Mouse (Mus musculus): Measurements from ENCODE around the gene Opn4. TPM values are rescaled to one million over a fixed set of nuclear protein-coding genes. Genes with fewer than 3 reads are reported as not detected.

Gene Opn4
- polyA plus RNA-seq, 1 experiment from 2014 or later = not detected

GRCm38 (mm10) chr14:34570294-34570693 lies 29.6 kb downstream of the Opn4 start:
- peak; percentile 71 for ATAC-seq (ENCODE audit: low FRiP score, low read depth)
- Histone ChIP-seq H3K9me3 (no peaks in the 10 kb centered on the region), H3K36me3 (no peaks in the 10 kb centered on the region), H3K4me1 (peaks cover 52% of the 10 kb centered on the region), H3K4me2 (replicated peaks) (peak overlapping the region; percentile 66), H3K4me3 (peak overlapping the region; percentile 32; the same call in 1 of the 2 replicates), H3K27me3 (no peaks in the 10 kb centered on the region), H3K9ac (no peak overlapping the region), H3K27ac (no peak overlapping the region)
- WGBS = 1% methylated on average over 6 of the region's 6 CpGs

GRCm38 (mm10) chr14:34569534-34570194 lies 30.3 kb downstream of the Opn4 start:
- Histone ChIP-seq H3K9me3 (no peaks in the 10 kb centered on the region), H3K4me1 (peaks cover 59% of the 10 kb centered on the region), H3K27me3 (no peaks in the 10 kb centered on the region), H3K4me3 (peak overlapping the region; percentile 32), H3K36me3 (no peaks in the 10 kb centered on the region), H3K27ac (no peak overlapping the region), H3K9ac (peak overlapping the region; percentile 60), H3K4me2 (replicated peaks) (peak overlapping the region; percentile 66)
- 33% methylated on average over 27 of the region's 27 CpGs for WGBS
- ATAC-seq (ENCODE audit: low FRiP score, low read depth) = no peak

GRCm38 (mm10) chr14:34568626-34569025 lies 31.3 kb downstream of the Opn4 start:
- ATAC-seq (ENCODE audit: low FRiP score, low read depth) = no peak
- peaks cover 60% of the 10 kb centered on the region for H3K4me1 ChIP-seq

GRCm38 (mm10) chr14:34567697-34568096 lies 32.2 kb downstream of the Opn4 start:
- Histone ChIP-seq H3K9ac (peak overlapping the region; percentile 51), H3K9me3 (no peaks in the 10 kb centered on the region), H3K4me3 (no peak overlapping the region), H3K27ac (peak overlapping the region; percentile 75), H3K4me2 (replicated peaks) (no peak overlapping the region), H3K36me3 (no peaks in the 10 kb centered on the region), H3K4me1 (peaks cover 57% of the 10 kb centered on the region), H3K27me3 (no peaks in the 10 kb centered on the region)
- peak; percentile 17; the same call in 1 of the 2 replicates for ATAC-seq (ENCODE audit: low FRiP score, low read depth)
- WGBS = 23% methylated on average over 5 of the region's 5 CpGs

More at GRCm38 (mm10) chr14:34568626-34569025, 31.3 kb downstream of the Opn4 start:
- 75% methylated on average over 4 of the region's 4 CpGs for WGBS
- no peak overlapping the region for H3K4me2 ChIP-seq (replicated peaks)
- no peak overlapping the region for H3K27ac ChIP-seq
- H3K9ac ChIP-seq = no peak overlapping the region
- no peaks in the 10 kb centered on the region for H3K27me3 ChIP-seq
- H3K9me3 ChIP-seq = no peaks in the 10 kb centered on the region
- no peaks in the 10 kb centered on the region for H3K36me3 ChIP-seq
- H3K4me3 ChIP-seq = no peak overlapping the region

- no peak overlapping the region for H3K4me2 ChIP-seq (replicated peaks)
- no peaks in the 10 kb centered on the region for H3K9me3 ChIP-seq
- no peak overlapping the region for H3K9ac ChIP-seq
- peak overlapping the region; percentile 28; the same call in 1 of the 2 replicates for H3K27ac ChIP-seq
- H3K27me3 ChIP-seq = no peaks in the 10 kb centered on the region
- ATAC-seq (ENCODE audit: low FRiP score, low read depth) = no peak
- H3K4me3 ChIP-seq = no peak overlapping the region
- H3K36me3 ChIP-seq = no peaks in the 10 kb centered on the region
- H3K4me1 ChIP-seq = peaks cover 69% of the 10 kb centered on the region
- WGBS = 91% methylated on average over 7 of the region's 7 CpGs
Measured at GRCm38 (mm10) chr14:34566530-34566929, 33.4 kb downstream of the Opn4 start.

GRCm38 (mm10) chr14:34565711-34566110 lies 34.2 kb downstream of the Opn4 start:
- no peak overlapping the region for H3K4me3 ChIP-seq
- H3K9ac ChIP-seq = no peak overlapping the region
- no peaks in the 10 kb centered on the region for H3K9me3 ChIP-seq
- ATAC-seq (ENCODE audit: low FRiP score, low read depth) = no peak
- H3K27me3 ChIP-seq = no peaks in the 10 kb centered on the region
- 0 out of 2 replicates have a peak overlapping the region, but pooled peaks have one; percentile 33 for H3K27ac ChIP-seq
- 62% methylated on average over 17 of the region's 17 CpGs for WGBS
- H3K36me3 ChIP-seq = no peaks in the 10 kb centered on the region
- H3K4me2 ChIP-seq (replicated peaks) = no peak overlapping the region
- H3K4me1 ChIP-seq = peaks cover 77% of the 10 kb centered on the region

GRCm38 (mm10) chr14:34564646-34565045 lies 35.3 kb downstream of the Opn4 start:
- WGBS = 65% methylated on average over 5 of the region's 5 CpGs
- no peaks in the 10 kb centered on the region for H3K9me3 ChIP-seq
- H3K27me3 ChIP-seq = no peaks in the 10 kb centered on the region
- no peak for ATAC-seq (ENCODE audit: low FRiP score, low read depth)
- no peak overlapping the region for H3K4me2 ChIP-seq (replicated peaks)
- no peak overlapping the region for H3K9ac ChIP-seq
- H3K4me3 ChIP-seq = no peak overlapping the region
- H3K36me3 ChIP-seq = no peaks in the 10 kb centered on the region
- peaks cover 83% of the 10 kb centered on the region for H3K4me1 ChIP-seq
- H3K27ac ChIP-seq = no peak overlapping the region

- Histone ChIP-seq H3K4me2 (replicated peaks) (no peak overlapping the region), H3K9me3 (no peaks in the 10 kb centered on the region), H3K9ac (no peak overlapping the region), H3K27me3 (no peaks in the 10 kb centered on the region), H3K36me3 (no peaks in the 10 kb centered on the region), H3K4me3 (no peak overlapping the region), H3K4me1 (peaks cover 76% of the 10 kb centered on the region), H3K27ac (no peak overlapping the region; the same call in 1 of the 2 replicates)
- peak; percentile 31; the same call in 1 of the 2 replicates for ATAC-seq (ENCODE audit: low FRiP score, low read depth)
- WGBS = 5% methylated on average over 2 of the region's 2 CpGs
Measured at GRCm38 (mm10) chr14:34562393-34562792, 37.5 kb downstream of the Opn4 start.

- no peaks in the 10 kb centered on the region for H3K36me3 ChIP-seq
- peaks cover 69% of the 10 kb centered on the region for H3K4me1 ChIP-seq
- no peaks in the 10 kb centered on the region for H3K27me3 ChIP-seq
- H3K9ac ChIP-seq = no peak overlapping the region
- H3K4me3 ChIP-seq = no peak overlapping the region
- no peak for ATAC-seq (ENCODE audit: low FRiP score, low read depth)
- 89% methylated on average over 8 of the region's 8 CpGs for WGBS
- H3K9me3 ChIP-seq = no peaks in the 10 kb centered on the region
- peak overlapping the region; percentile 33; the same call in 1 of the 2 replicates for H3K27ac ChIP-seq
- no peak overlapping the region for H3K4me2 ChIP-seq (replicated peaks)
Measured at GRCm38 (mm10) chr14:34561647-34562046, 38.3 kb downstream of the Opn4 start.

- 33% methylated on average over 9 of the region's 9 CpGs for WGBS
- no peaks in the 10 kb centered on the region for H3K27me3 ChIP-seq
- H3K27ac ChIP-seq = no peak overlapping the region
Measured at GRCm38 (mm10) chr14:34558947-34559346, 41.0 kb downstream of the Opn4 start.

GRCm38 (mm10) chr14:34555211-34555610 lies 44.7 kb downstream of the Opn4 start:
- WGBS = 63% methylated on average over 13 of the region's 13 CpGs
- Histone ChIP-seq H3K9me3 (no peaks in the 10 kb centered on the region), H3K4me1 (peaks cover 22% of the 10 kb centered on the region), H3K4me3 (no peak overlapping the region), H3K36me3 (no peaks in the 10 kb centered on the region), H3K9ac (no peak overlapping the region), H3K27me3 (0 out of 2 replicates have a peak, but pooled peaks cover 4% of the 10 kb centered on the region), H3K27ac (no peak overlapping the region), H3K4me2 (replicated peaks) (no peak overlapping the region)
- no peak for ATAC-seq (ENCODE audit: low FRiP score, low read depth)

More at GRCm38 (mm10) chr14:34558947-34559346, 41.0 kb downstream of the Opn4 start:
- Histone ChIP-seq H3K9ac (no peak overlapping the region), H3K9me3 (no peaks in the 10 kb centered on the region), H3K4me2 (replicated peaks) (no peak overlapping the region), H3K4me3 (no peak overlapping the region), H3K4me1 (peaks cover 48% of the 10 kb centered on the region), H3K36me3 (no peaks in the 10 kb centered on the region)
- ATAC-seq (ENCODE audit: low FRiP score, low read depth) = peak; percentile 55

- Histone ChIP-seq H3K27ac (no peak overlapping the region), H3K4me3 (no peak overlapping the region), H3K27me3 (0 out of 2 replicates have a peak, but pooled peaks cover 4% of the 10 kb centered on the region), H3K36me3 (no peaks in the 10 kb centered on the region), H3K9ac (no peak overlapping the region), H3K4me2 (replicated peaks) (no peak overlapping the region), H3K4me1 (peaks cover 10% of the 10 kb centered on the region), H3K9me3 (no peaks in the 10 kb centered on the region)
- WGBS = 70% methylated on average over 3 of the region's 3 CpGs
- no peak for ATAC-seq (ENCODE audit: low FRiP score, low read depth)
Measured at GRCm38 (mm10) chr14:34554047-34554446, 45.9 kb downstream of the Opn4 start.

All from limb, embryonic 13.5 days (tissue).